Mouse (Mus musculus) kidney, adult 11 months (tissue): ENCODE results near the gene Gm13090.

Experiments used
- DNase-seq: peaks from one replicate; pipeline ENCODE4 v3.0.0; 2022

Gm13090 gene

GRCm38 (mm10) chr4:151089270-151089669, at the start of gene Gm13090:
TSS of gene Gm13090 (plus strand) at chr4:151089570.
- no peak for DNase-seq

- DNase-seq, result no peak
These were observed 47.9 kb upstream of the Gm13090 start for GRCm38 (mm10) chr4:151041506-151041905.

- DNase-seq, result peak; percentile 45
These were observed 46.1 kb upstream of the Gm13090 start for GRCm38 (mm10) chr4:151043281-151043680.

GRCm38 (mm10) chr4:151044037-151044943, 45.1 kb upstream of the Gm13090 start, which contains the start of gene Per3:
TSS of gene Per3 (minus strand) at chr4:151044665.
- DNase-seq, result peak; percentile 98

- no peak for DNase-seq
These were observed 44.3 kb upstream of the Gm13090 start for GRCm38 (mm10) chr4:151044944-151045570.

- DNase-seq, result no peak
These were observed 42.8 kb upstream of the Gm13090 start for GRCm38 (mm10) chr4:151046524-151046923.

- DNase-seq, result no peak
These were observed 38.2 kb upstream of the Gm13090 start for GRCm38 (mm10) chr4:151051162-151051561.

GRCm38 (mm10) chr4:151057347-151058321, 31.7 kb upstream of the Gm13090 start, which contains the start of gene Vamp3:
TSS of gene Vamp3 (minus strand) at chr4:151057963.
- DNase-seq, result peak; percentile 97

- DNase-seq, result no peak
These were observed 30.7 kb upstream of the Gm13090 start for GRCm38 (mm10) chr4:151058634-151059033.

GRCm38 (mm10) chr4:151059566-151059965, 29.8 kb upstream of the Gm13090 start:
- no peak for DNase-seq

GRCm38 (mm10) chr4:151068751-151069150, 20.6 kb upstream of the Gm13090 start:
- no peak for DNase-seq

- no peak for DNase-seq
These were observed 18.4 kb upstream of the Gm13090 start for GRCm38 (mm10) chr4:151070962-151071361.

GRCm38 (mm10) chr4:151073108-151073744, 16.1 kb upstream of the Gm13090 start:
- DNase-seq, result peak; percentile 45

GRCm38 (mm10) chr4:151074817-151075216, 14.6 kb upstream of the Gm13090 start:
- no peak for DNase-seq

GRCm38 (mm10) chr4:151081355-151081754, 8.0 kb upstream of the Gm13090 start:
- DNase-seq, result no peak

GRCm38 (mm10) chr4:151081977-151082376, 7.4 kb upstream of the Gm13090 start:
- DNase-seq, result no peak

- no peak for DNase-seq
These were observed 6.3 kb upstream of the Gm13090 start for GRCm38 (mm10) chr4:151083027-151083426.

- DNase-seq, result no peak
These were observed 2.0 kb upstream of the Gm13090 start for GRCm38 (mm10) chr4:151087358-151087757.

GRCm38 (mm10) chr4:151088819-151089218, 551 bp upstream of the Gm13090 start:
- no peak for DNase-seq

GRCm38 (mm10) chr4:151095207-151095606, 5.8 kb downstream of the Gm13090 start:
- peak; percentile 47 for DNase-seq

- DNase-seq, result no peak
These were observed 7.1 kb downstream of the Gm13090 start for GRCm38 (mm10) chr4:151096334-151097103.
